In genomic region chr9:46185191-46185590, GRCm38 (mm10) we compare ENCODE assay signal across 10 mouse cellular contexts. TPM values are rescaled to one million over a fixed set of nuclear protein-coding genes. Genes with fewer than 3 reads are reported as not detected.
DNase-seq lines count a peak whose midpoint lies in the region; ATAC-seq and TF ChIP-seq lines count a peak whose summit lies in the region.
"Had no signal": no experiment of that assay in that cellular context is flagged by ENCODE, and none has a peak within 500 bp of the region (broad histone marks: within the 10 kb centered on the region; RNA-seq: fewer than 3 reads in every experiment).

No protein-coding gene starts in this region.

- DNase-seq in adrenal gland, postnatal 10 days = peak; percentile 47
- DNase-seq in adrenal gland, adult 8-10 months = no peak
- DNase-seq in midbrain, embryonic 14.5 days = peak; percentile 53
- DNase-seq in forelimb bud, embryonic 11.5 days (ENCODE audit: low read depth, low spot score) = peak; percentile 47
- peak; percentile 24 for DNase-seq in lung, adult 2 months
- peak; percentile 58 for DNase-seq in thymus, postnatal 25 days
- no peak for DNase-seq in spleen, adult 12 weeks (ENCODE audit: low spot score)

- H3K4me1 ChIP-seq in midbrain, embryonic 14.5 days (ENCODE audit: control insufficient read depth, insufficient read depth, low read length) = peaks cover 3% of the 10 kb centered on the region; the same call in 1 of the 2 replicates
- H3K4me1 ChIP-seq in midbrain, embryonic 13.5 days (replicated peaks) = peaks cover 11% of the 10 kb centered on the region
- peaks cover 5% of the 10 kb centered on the region for H3K4me1 ChIP-seq in lung, adult 2 months (ENCODE audit: control insufficient read depth, insufficient read depth, low read length)

- TF ChIP-seq CTCF in lung, adult 2 months (IDR thresholded peaks at IDR 0.05; ENCODE audit: insufficient read depth, low read length) = peak; percentile 23; the same call in 1 of the 2 replicates

- H3K9ac ChIP-seq in midbrain, embryonic 14.5 days (replicated peaks; ENCODE audit: low read length) = no peak overlapping the region
- no peak overlapping the region for H3K9ac ChIP-seq in midbrain, embryonic 13.5 days (replicated peaks)

- ATAC-seq in midbrain, embryonic 14.5 days (ENCODE audit: low FRiP score, low TSS enrichment) = no peak
- no peak for ATAC-seq in midbrain, embryonic 13.5 days

- no peak overlapping the region for H3K4me3 ChIP-seq in midbrain, embryonic 14.5 days (replicated peaks; ENCODE audit: low read depth, low read length)
- H3K4me3 ChIP-seq in midbrain, embryonic 13.5 days (replicated peaks) = no peak overlapping the region
- H3K4me3 ChIP-seq in lung, adult 2 months (replicated peaks; ENCODE audit: extremely low read depth, low read depth, low read length) = no peak overlapping the region

- no peak overlapping the region for H3K4me2 ChIP-seq in midbrain, embryonic 14.5 days (ENCODE audit: low read length)
- H3K4me2 ChIP-seq in midbrain, embryonic 13.5 days (replicated peaks) = no peak overlapping the region

- H3K36me3 ChIP-seq in midbrain, embryonic 14.5 days (ENCODE audit: control insufficient read depth, insufficient read depth, low read length) = peaks cover 4% of the 10 kb centered on the region; the same call in 1 of the 2 replicates
- no peaks in the 10 kb centered on the region; the same call in 1 of the 2 replicates for H3K36me3 ChIP-seq in midbrain, embryonic 13.5 days

- TF ChIP-seq POLR2A in lung, adult 2 months (IDR thresholded peaks at IDR 0.05; ENCODE audit: borderline replicate concordance, extremely low read depth, low read depth, low read length) = no peak

- H3K27me3 ChIP-seq in midbrain, embryonic 14.5 days (ENCODE audit: control insufficient read depth, insufficient read depth, low read length) = no peaks in the 10 kb centered on the region
- no peaks in the 10 kb centered on the region for H3K27me3 ChIP-seq in midbrain, embryonic 13.5 days

- WGBS in midbrain, embryonic 14.5 days = 55% methylated on average over 2 of the region's 2 CpGs
- WGBS in midbrain, embryonic 13.5 days = 44% methylated on average over 2 of the region's 2 CpGs
- WGBS in lung, adult 2 months = 15% methylated on average over 2 of the region's 2 CpGs

- no peak overlapping the region for H3K27ac ChIP-seq in midbrain, embryonic 14.5 days (replicated peaks; ENCODE audit: low read depth, low read length)
- H3K27ac ChIP-seq in midbrain, embryonic 13.5 days = no peak overlapping the region

- no peaks in the 10 kb centered on the region for H3K9me3 ChIP-seq in midbrain, embryonic 14.5 days (ENCODE audit: control insufficient read depth, low read length)
- no peaks in the 10 kb centered on the region for H3K9me3 ChIP-seq in midbrain, embryonic 13.5 days

RNA-seq across cellular contexts. Expression of gene Apoa1, which starts 43.2 kb away (rescaled TPM):
- total RNA-seq in adrenal gland, postnatal 10 days (2021) = 1,000 to 10,000 TPM; 1,779 to 4,788 TPM
- total RNA-seq in adrenal gland, adult 8-10 months (2022) = 1 to 10 TPM in 3 of 4 experiments, not detected in 1; 1.2 to 3.5 (median 1.5) TPM
- 4.2 and 5.4 TPM in 2 replicates for polyA plus RNA-seq in midbrain, embryonic 14.5 days (2014; fragmentation: Nextera tagmentation; extraction: Ambion mirVana)
- polyA plus RNA-seq in midbrain, embryonic 13.5 days (2015; fragmentation: Nextera tagmentation; extraction: Ambion mirVana) = 2.9 and 3.3 TPM in 2 replicates
- 2.0 and 3.2 TPM in 2 replicates for polyA plus RNA-seq in lung, adult 2 months (2012; rRNA removed)
- total RNA-seq: heart, postnatal 36 days had no signal

RNA-seq across cellular contexts. Expression of gene Apoc3, which starts 50.2 kb away (rescaled TPM):
- 10 to 100 TPM; 25.1 to 63.1 TPM for total RNA-seq in adrenal gland, postnatal 10 days (2021)
- total RNA-seq in adrenal gland, adult 8-10 months (2022) = 1 to 10 TPM in 3 of 4 experiments, not detected in 1; 1.5 to 4.7 (median 4.2) TPM
- polyA plus RNA-seq in midbrain, embryonic 14.5 days (2014; fragmentation: Nextera tagmentation; extraction: Ambion mirVana) = not detected in 2 replicates
- not detected in 2 replicates for polyA plus RNA-seq in midbrain, embryonic 13.5 days (2015; fragmentation: Nextera tagmentation; extraction: Ambion mirVana)
- 1.8 and 2.6 TPM in 2 replicates for polyA plus RNA-seq in lung, adult 2 months (2012; rRNA removed)
- total RNA-seq: heart, postnatal 36 days had no signal
- polyA plus RNA-seq: neural tube, embryonic 11.5 days had no signal

RNA-seq across cellular contexts. Expression of gene Apoa4, which starts 55.3 kb away (rescaled TPM):
- 1 to 10 TPM; 2.9 to 8.5 TPM for total RNA-seq in adrenal gland, postnatal 10 days (2021)
- under 1 TPM in 1 of 4 experiments, not detected in 3; 0.16 TPM for total RNA-seq in adrenal gland, adult 8-10 months (2022)
- not detected in 2 replicates for polyA plus RNA-seq in midbrain, embryonic 14.5 days (2014; fragmentation: Nextera tagmentation; extraction: Ambion mirVana)
- polyA plus RNA-seq in midbrain, embryonic 13.5 days (2015; fragmentation: Nextera tagmentation; extraction: Ambion mirVana) = 0.08 and 0.57 TPM in 2 replicates
- 0.09 and 0.30 TPM in 2 replicates for polyA plus RNA-seq in lung, adult 2 months (2012; rRNA removed)
- total RNA-seq: heart, postnatal 36 days had no signal
- polyA plus RNA-seq: neural tube, embryonic 11.5 days had no signal

Comparison
In these comparisons a context has a peak if more than half of its experiments do, and no peak if none do; other contexts are left out.
1. DNase-seq: peak in adrenal gland, postnatal 10 days (single experiment), midbrain, embryonic 14.5 days (single experiment), forelimb bud, embryonic 11.5 days (single experiment), lung, adult 2 months (single experiment) and thymus, postnatal 25 days (single experiment); none in adrenal gland, adult 8-10 months (single experiment) and spleen, adult 12 weeks (single experiment).